Mouse (Mus musculus) megakaryocyte progenitor cell, adult 5-6 weeks (primary cell): ENCODE measurements around the gene Riok1. TPM values are rescaled to one million over a fixed set of nuclear protein-coding genes. Genes with fewer than 3 reads are reported as not detected.

Experiments
- ATAC-seq: replicated peaks from 2 replicates; pipeline ENCODE4 v1.8.0; 2016; ENCODE audit warnings: mild to moderate bottlenecking, moderate TSS enrichment, inconsistent platforms; ENCODE audit not compliant: poor library complexity
- total RNA-seq, 2 experiments: library from RNA; stranded (forward) in 1 of 2; stranded (reverse) in 1 of 2; fragments of 157-497, 149-512 nt in 1 of 2; fragments of 200-1000 nt in 1 of 2; gene quantifications; 2 replicates each; pipeline versions ENCODE4 v1.2.3 to v1.2.4; 2015 to 2017

Riok1 gene
- total RNA-seq, 2 experiments from 2014 or later: 69.9 to 91.1 TPM

DNA sequence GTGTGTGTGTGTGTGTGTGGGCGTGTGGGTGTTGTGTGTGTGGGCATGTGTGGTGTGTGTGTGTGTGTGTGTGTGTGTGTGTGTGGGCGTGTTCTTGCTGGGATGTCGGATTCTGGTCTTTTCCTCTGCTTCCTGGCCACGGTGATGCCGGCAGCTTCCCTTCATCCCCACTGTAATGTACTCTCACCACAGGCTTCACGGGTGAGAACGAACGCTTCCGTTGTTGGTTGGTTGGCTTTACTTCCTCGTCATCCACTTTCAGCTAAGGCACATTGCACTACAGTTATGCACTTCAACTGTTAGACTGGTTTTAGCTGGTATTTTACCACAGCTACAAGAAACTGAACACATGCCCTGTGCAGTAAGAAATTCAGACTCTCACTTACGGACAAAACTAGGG lies 25.9 kb downstream of the Riok1 start:
- peak; percentile 55 for ATAC-seq

GRCm38 (mm10) chr13:38064854-38065663 lies 28.3 kb downstream of the Riok1 start:
- ATAC-seq: peak; percentile 85

DNA sequence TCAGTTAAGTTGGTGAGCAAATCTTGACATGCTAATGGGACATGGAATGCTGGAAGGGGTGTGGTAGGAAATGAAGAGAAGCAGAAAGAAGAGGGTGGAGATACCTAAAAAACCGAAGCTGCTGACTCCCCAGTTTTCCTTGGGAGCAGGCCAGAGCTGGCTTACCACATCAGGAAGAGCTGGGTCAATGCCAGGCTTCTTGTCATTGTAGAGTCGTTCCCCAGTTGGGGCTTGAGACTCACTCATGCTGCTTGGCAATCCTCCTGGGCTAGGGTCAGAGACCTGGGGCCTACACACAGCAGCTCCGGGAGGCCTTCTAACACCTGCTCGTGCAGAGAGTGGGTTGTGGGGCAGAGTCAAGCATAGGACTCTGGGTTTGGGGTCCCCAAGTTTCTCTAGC lies 34.1 kb downstream of the Riok1 start:
- ATAC-seq: no peak

DNA sequence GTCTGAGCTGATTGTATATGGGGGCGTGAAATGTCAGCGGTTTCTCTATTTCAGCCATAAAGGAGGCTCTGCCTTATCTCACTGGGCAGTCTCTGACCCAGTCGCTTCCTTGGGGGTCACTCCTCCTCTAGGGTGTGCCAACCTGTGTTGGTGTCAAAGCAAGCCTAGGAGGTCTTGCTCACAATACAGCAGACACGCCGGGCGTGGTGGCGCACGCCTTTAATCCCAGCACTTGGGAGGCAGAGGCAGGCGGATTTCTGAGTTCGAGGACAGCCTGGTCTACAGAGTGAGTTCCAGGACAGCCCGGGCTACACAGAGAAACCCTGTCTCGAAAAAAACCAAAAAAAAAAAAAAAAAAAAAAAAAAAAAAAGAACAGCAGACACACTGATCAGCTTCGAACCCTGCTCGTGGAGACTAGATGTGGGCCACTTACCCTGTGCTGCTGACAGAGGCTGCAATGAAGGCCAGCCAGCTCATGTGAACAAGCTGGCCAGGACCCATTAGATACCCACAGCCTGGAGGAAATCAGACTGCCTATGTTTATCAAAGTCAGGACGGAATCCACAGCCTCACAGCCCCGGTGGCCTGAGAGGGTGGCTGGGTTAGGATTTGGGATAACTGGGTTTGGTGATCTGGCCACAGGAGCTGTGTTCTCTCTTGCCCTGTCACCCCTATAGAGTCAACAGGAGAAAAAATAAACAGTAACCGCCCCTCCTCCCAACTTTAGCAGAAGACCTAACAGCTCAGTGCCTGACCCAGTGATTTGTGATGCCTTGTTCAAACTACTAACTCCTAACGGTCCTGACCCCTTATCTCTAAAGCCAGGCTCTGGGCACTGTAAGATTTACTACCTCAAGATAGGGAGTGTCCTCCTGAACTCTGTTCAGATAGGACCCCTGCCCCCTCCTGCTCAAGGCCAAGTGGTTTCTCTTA lies 36.8 kb downstream of the Riok1 start:
- ATAC-seq: peak; percentile 49

DNA sequence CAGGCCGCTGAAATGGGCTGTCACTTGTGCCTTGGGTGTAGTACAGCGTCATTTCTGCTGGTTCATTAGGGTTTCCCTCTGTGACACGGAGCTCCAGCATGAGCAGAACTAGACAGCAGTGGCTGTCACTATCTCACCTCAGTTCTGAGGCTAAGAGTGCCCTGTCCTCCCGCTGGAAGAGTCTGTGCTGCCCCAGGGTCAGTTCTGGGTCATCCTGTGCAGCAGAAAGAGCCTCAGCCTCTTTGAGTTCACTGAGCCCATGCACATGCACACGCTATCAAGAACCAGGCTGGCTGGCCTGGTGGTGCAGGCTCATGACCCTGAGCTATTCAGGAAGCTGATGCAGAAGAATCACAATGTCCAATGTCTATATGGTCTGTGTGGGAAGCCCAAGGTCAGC lies 37.6 kb downstream of the Riok1 start:
- peak; percentile 21 for ATAC-seq

GRCm38 (mm10) chr13:38077113-38077512 lies 40.3 kb downstream of the Riok1 start:
- peak; percentile 43 for ATAC-seq

- peak; percentile 60 for ATAC-seq
Observed at GRCm38 (mm10) chr13:38078836-38079235, 42.0 kb downstream of the Riok1 start.

DNA sequence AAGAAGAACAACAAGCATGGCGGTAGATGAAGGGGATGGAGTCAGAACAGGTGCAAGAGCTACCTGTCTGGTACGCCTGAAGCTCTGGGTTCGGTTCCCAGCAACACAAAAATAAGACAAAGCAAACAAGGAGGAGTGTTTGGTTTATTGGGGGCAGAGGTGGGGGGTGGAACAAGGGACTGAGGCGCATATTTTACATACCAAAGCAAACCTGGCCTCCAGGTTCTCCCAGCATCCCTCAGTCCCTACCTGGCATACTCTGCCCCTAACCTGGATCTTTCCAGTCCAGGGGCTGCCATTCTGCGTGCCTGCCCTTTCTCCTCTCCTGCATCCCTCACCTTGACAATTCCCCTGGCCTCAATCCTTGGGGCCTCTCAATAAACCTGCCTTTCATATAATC lies 42.6 kb downstream of the Riok1 start:
- ATAC-seq: no peak

DNA sequence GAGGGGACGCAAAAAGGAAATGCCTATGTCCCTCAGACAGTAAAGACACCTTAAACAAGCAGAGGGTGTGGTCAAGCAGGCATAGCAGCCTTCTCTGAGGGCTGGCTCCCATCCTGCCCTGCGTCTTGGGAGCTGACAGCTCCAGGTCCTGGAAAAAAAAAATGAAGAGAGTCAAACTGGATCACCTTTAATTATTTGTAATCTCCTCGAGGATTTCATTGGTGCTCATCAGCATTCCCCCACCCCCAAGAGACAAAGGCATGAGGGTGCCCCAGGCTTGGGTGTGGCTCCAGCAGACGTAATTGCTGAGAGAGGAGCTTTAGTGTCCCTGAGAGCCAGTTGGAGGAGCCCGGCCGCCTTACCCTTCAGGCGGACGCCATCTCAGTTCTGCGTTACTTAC lies 43.2 kb downstream of the Riok1 start:
- no peak for ATAC-seq

- no peak for ATAC-seq
Observed at GRCm38 (mm10) chr13:38080725-38081124, 43.9 kb downstream of the Riok1 start.

GRCm38 (mm10) chr13:38081161-38081560 lies 44.4 kb downstream of the Riok1 start:
- ATAC-seq: no peak

DNA sequence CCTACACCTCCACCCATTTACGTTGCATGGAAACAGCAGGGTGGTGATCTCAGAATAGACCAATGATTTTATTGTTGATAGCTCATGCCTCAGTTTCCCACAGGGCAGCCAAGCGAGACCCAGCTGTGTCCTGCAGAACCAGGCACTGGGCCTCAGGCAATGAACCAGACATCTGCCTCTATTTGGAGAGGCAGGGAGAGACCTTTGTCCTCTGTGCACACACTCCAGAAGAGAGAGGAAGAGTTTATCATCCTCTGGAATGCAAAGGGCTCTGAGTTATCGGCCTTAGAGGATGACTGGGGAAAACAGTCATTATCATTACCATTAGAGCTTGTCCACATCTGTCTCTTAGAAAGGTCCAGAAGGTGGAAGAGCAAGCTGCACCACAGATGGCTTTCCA lies 49.9 kb downstream of the Riok1 start:
- no peak for ATAC-seq

DNA sequence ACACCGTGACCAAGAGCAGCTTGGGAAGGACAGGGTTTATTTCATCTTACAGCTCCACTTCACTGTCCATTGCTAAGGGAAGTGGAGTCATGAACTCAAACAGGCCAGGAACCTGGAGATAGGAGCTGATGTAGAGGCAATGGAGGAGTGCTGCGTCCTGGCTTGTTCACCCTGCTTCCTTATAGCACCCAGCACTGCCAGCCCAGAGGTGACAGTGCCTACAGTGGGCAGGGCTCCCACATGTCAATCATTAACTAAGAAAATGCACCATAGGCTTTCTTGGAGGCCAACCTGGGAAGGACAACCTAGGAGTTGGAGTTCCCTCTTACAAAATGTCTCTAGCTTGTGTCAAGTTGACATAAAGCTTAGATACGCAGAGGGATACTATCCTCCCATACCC lies 51.2 kb downstream of the Riok1 start:
- ATAC-seq: no peak

DNA sequence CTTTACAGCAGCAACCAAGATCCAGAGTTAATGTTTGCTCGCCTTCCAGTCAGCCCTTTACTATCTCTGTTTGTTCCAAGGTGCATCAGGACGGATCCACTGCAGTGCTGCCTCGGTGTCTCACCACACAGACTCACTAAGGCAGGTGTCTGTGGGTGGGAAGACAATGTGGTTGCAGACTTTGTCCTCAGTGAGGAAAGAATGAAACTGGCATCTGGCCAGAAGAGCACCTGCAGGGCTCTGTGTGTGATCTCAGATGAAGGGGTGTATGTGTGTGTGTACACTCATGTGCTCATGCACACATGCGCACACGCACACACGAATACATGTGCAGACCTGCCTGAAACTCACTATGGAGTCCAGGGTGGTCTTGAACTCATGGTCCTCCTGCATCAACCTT lies 52.7 kb downstream of the Riok1 start:
- ATAC-seq: no peak

- no peak for ATAC-seq
Observed at GRCm38 (mm10) chr13:38089871-38090270, 53.1 kb downstream of the Riok1 start.

DNA sequence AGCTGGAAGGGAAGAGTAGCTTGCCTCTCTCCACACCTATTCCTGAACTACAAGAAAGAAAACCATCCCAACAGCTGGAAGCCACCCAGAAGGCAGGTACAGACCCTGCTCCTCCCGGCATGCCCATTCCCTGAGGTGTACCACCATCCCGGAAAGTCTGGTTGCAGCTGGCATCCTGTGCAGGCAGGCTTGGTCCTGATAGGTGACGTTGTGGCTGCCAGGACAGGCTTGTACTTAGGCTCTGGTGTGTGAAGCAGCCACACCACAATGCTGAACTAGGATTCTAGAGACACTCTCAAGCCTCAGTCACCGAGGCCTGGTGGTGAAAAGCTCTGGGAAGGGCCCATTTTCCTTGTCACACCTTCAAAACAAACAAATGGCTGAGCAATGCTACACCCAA lies 59.4 kb downstream of the Riok1 start:
- ATAC-seq: no peak

DNA sequence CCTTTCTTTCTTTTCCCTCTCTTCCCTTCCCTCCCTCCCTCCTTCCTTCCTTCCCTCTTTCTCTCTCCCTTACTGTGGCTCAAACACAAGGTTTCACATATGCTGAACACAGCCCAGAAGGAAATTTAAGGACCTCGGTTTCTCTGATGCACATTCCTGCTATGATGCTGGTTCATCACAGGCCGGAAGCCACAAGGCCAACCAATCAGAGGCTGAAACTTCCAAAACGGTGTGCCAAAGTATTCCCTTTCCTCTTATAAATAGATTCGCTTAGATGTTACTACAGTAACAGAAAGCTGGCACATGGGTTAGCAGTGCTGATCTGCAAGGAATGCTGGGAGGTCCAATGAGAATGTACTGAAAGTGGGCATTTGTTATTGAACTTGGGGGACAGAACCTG lies 66.6 kb downstream of the Riok1 start:
- ATAC-seq: no peak

DNA sequence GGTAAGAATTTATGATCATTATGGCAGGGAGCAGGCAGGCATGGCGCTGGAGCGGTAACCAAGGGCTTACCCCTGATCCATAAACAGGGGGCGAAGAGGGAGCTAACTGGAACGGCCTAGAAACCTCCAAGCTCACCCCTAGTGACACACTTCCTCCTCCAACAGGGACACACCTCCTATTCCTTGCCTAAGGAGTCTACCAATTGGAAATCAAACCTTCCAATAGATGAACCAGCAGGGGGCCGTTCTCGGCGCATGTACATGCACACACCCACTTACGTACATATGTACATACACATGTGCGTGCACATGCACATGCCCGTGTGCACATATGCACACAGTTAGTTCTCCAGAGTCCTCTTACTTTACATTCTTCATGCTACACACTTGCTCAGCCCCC lies 67.7 kb downstream of the Riok1 start:
- ATAC-seq: no peak

- no peak for ATAC-seq
Observed at GRCm38 (mm10) chr13:38109081-38109480, 72.3 kb downstream of the Riok1 start.
